Mouse (Mus musculus): ENCODE measurements around the gene Rasgef1b. TPM values are rescaled to one million over a fixed set of nuclear protein-coding genes. Genes with fewer than 3 reads are reported as not detected.

Gene Rasgef1b
- polyA plus RNA-seq, 1 experiment from 2014 or later = 16.3 TPM

GRCm38 (mm10) chr5:99334017-99334416 is 394.8 kb downstream of the Rasgef1b start:
- Histone ChIP-seq H3K4me2 (no peak overlapping the region), H3K4me3 (no peak overlapping the region), H3K27me3 (no peaks in the 10 kb centered on the region), H3K9me3 (no peaks in the 10 kb centered on the region), H3K27ac (no peak overlapping the region), H3K36me3 (no peaks in the 10 kb centered on the region), H3K4me1 (peaks cover 2% of the 10 kb centered on the region; the same call in 1 of the 2 replicates), H3K9ac (no peak overlapping the region)
- no peak for ATAC-seq (ENCODE audit: borderline replicate concordance, extremely low read depth, low FRiP score, low TSS enrichment)
- 72% methylated on average over 5 of the region's 5 CpGs for WGBS

GRCm38 (mm10) chr5:99332021-99332420 is 396.8 kb downstream of the Rasgef1b start:
- H3K4me3 ChIP-seq = no peak overlapping the region
- no peak overlapping the region for H3K9ac ChIP-seq
- no peak for ATAC-seq (ENCODE audit: borderline replicate concordance, extremely low read depth, low FRiP score, low TSS enrichment)
- H3K4me1 ChIP-seq = peaks cover 4% of the 10 kb centered on the region; the same call in 1 of the 2 replicates
- H3K27me3 ChIP-seq = no peaks in the 10 kb centered on the region
- WGBS = 83% methylated on average over 2 of the region's 2 CpGs
- no peak overlapping the region for H3K27ac ChIP-seq
- no peaks in the 10 kb centered on the region for H3K36me3 ChIP-seq
- H3K9me3 ChIP-seq = no peaks in the 10 kb centered on the region
- H3K4me2 ChIP-seq = no peak overlapping the region

GRCm38 (mm10) chr5:99329065-99329464 is 399.8 kb downstream of the Rasgef1b start:
- H3K4me1 ChIP-seq = peaks cover 4% of the 10 kb centered on the region; the same call in 1 of the 2 replicates
- no peak for ATAC-seq (ENCODE audit: borderline replicate concordance, extremely low read depth, low FRiP score, low TSS enrichment)
- no peaks in the 10 kb centered on the region for H3K27me3 ChIP-seq
- no peak overlapping the region for H3K4me2 ChIP-seq
- no peak overlapping the region for H3K27ac ChIP-seq
- no peak overlapping the region for H3K9ac ChIP-seq
- H3K36me3 ChIP-seq = no peaks in the 10 kb centered on the region
- H3K4me3 ChIP-seq = no peak overlapping the region
- WGBS = 40% methylated on average over 6 of the region's 6 CpGs
- H3K9me3 ChIP-seq = no peaks in the 10 kb centered on the region

GRCm38 (mm10) chr5:99327019-99327418 is 401.8 kb downstream of the Rasgef1b start:
- H3K9me3 ChIP-seq = no peaks in the 10 kb centered on the region
- H3K4me2 ChIP-seq = no peak overlapping the region
- no peak overlapping the region for H3K9ac ChIP-seq
- H3K36me3 ChIP-seq = no peaks in the 10 kb centered on the region
- H3K27me3 ChIP-seq = no peaks in the 10 kb centered on the region
- peaks cover 4% of the 10 kb centered on the region; the same call in 1 of the 2 replicates for H3K4me1 ChIP-seq
- ATAC-seq (ENCODE audit: borderline replicate concordance, extremely low read depth, low FRiP score, low TSS enrichment) = no peak
- H3K4me3 ChIP-seq = no peak overlapping the region
- no peak overlapping the region for H3K27ac ChIP-seq
- 78% methylated on average over 2 of the region's 2 CpGs for WGBS

- Histone ChIP-seq H3K9me3 (no peaks in the 10 kb centered on the region), H3K4me2 (no peak overlapping the region), H3K27me3 (no peaks in the 10 kb centered on the region), H3K36me3 (no peaks in the 10 kb centered on the region), H3K4me1 (peaks cover 4% of the 10 kb centered on the region; the same call in 1 of the 2 replicates), H3K27ac (no peak overlapping the region), H3K4me3 (no peak overlapping the region), H3K9ac (no peak overlapping the region)
- ATAC-seq (ENCODE audit: borderline replicate concordance, extremely low read depth, low FRiP score, low TSS enrichment) = no peak
Observed at GRCm38 (mm10) chr5:99325301-99325700, 403.6 kb downstream of the Rasgef1b start.

GRCm38 (mm10) chr5:99320783-99321182 is 408.1 kb downstream of the Rasgef1b start:
- 64% methylated on average over 4 of the region's 4 CpGs for WGBS
- ATAC-seq (ENCODE audit: borderline replicate concordance, extremely low read depth, low FRiP score, low TSS enrichment) = no peak

GRCm38 (mm10) chr5:99297939-99298338 is 430.9 kb downstream of the Rasgef1b start:
- Histone ChIP-seq H3K9me3 (no peaks in the 10 kb centered on the region), H3K4me2 (no peak overlapping the region), H3K27ac (no peak overlapping the region), H3K36me3 (no peaks in the 10 kb centered on the region), H3K4me3 (no peak overlapping the region), H3K9ac (no peak overlapping the region), H3K4me1 (no peaks in the 10 kb centered on the region), H3K27me3 (no peaks in the 10 kb centered on the region)
- 51% methylated on average over 4 of the region's 4 CpGs for WGBS
- no peak for ATAC-seq (ENCODE audit: borderline replicate concordance, extremely low read depth, low FRiP score, low TSS enrichment)

More at GRCm38 (mm10) chr5:99320783-99321182, 408.1 kb downstream of the Rasgef1b start:
- H3K4me2 ChIP-seq = no peak overlapping the region
- H3K9ac ChIP-seq = no peak overlapping the region
- no peaks in the 10 kb centered on the region for H3K27me3 ChIP-seq
- no peak overlapping the region for H3K27ac ChIP-seq
- H3K4me3 ChIP-seq = no peak overlapping the region
- H3K9me3 ChIP-seq = no peaks in the 10 kb centered on the region
- peaks cover 5% of the 10 kb centered on the region; the same call in 1 of the 2 replicates for H3K4me1 ChIP-seq
- H3K36me3 ChIP-seq = no peaks in the 10 kb centered on the region

GRCm38 (mm10) chr5:99296348-99296747 is 432.5 kb downstream of the Rasgef1b start:
- no peaks in the 10 kb centered on the region for H3K9me3 ChIP-seq
- H3K4me1 ChIP-seq = no peaks in the 10 kb centered on the region
- no peak overlapping the region for H3K4me3 ChIP-seq
- no peaks in the 10 kb centered on the region for H3K27me3 ChIP-seq
- WGBS = 84% methylated on average over 2 of the region's 2 CpGs
- no peak overlapping the region for H3K9ac ChIP-seq
- no peak overlapping the region for H3K4me2 ChIP-seq
- no peaks in the 10 kb centered on the region for H3K36me3 ChIP-seq
- H3K27ac ChIP-seq = no peak overlapping the region
- no peak for ATAC-seq (ENCODE audit: borderline replicate concordance, extremely low read depth, low FRiP score, low TSS enrichment)

- Histone ChIP-seq H3K9ac (no peak overlapping the region), H3K9me3 (no peaks in the 10 kb centered on the region), H3K4me2 (no peak overlapping the region), H3K27ac (no peak overlapping the region), H3K27me3 (no peaks in the 10 kb centered on the region), H3K36me3 (no peaks in the 10 kb centered on the region), H3K4me3 (no peak overlapping the region), H3K4me1 (no peaks in the 10 kb centered on the region)
- ATAC-seq (ENCODE audit: borderline replicate concordance, extremely low read depth, low FRiP score, low TSS enrichment) = no peak
- WGBS = 75% methylated on average over 10 of the region's 10 CpGs
Observed at GRCm38 (mm10) chr5:99292287-99292851, 436.5 kb downstream of the Rasgef1b start.

- no peak overlapping the region for H3K9ac ChIP-seq
- H3K4me1 ChIP-seq = no peaks in the 10 kb centered on the region
- WGBS = 71% methylated on average over 12 of the region's 12 CpGs
- no peak overlapping the region for H3K4me2 ChIP-seq
- no peaks in the 10 kb centered on the region for H3K36me3 ChIP-seq
- no peak for ATAC-seq (ENCODE audit: borderline replicate concordance, extremely low read depth, low FRiP score, low TSS enrichment)
- H3K4me3 ChIP-seq = no peak overlapping the region
- H3K27ac ChIP-seq = no peak overlapping the region
- H3K27me3 ChIP-seq = no peaks in the 10 kb centered on the region
- H3K9me3 ChIP-seq = no peaks in the 10 kb centered on the region
Observed at GRCm38 (mm10) chr5:99291084-99291830, 437.6 kb downstream of the Rasgef1b start.

- ATAC-seq (ENCODE audit: borderline replicate concordance, extremely low read depth, low FRiP score, low TSS enrichment) = no peak
Observed at GRCm38 (mm10) chr5:99288262-99288661, 440.6 kb downstream of the Rasgef1b start.

GRCm38 (mm10) chr5:99287647-99288185 is 441.1 kb downstream of the Rasgef1b start:
- 80% methylated on average over 6 of the region's 6 CpGs for WGBS
- Histone ChIP-seq H3K4me2 (no peak overlapping the region), H3K9me3 (no peaks in the 10 kb centered on the region), H3K4me3 (no peak overlapping the region), H3K36me3 (no peaks in the 10 kb centered on the region), H3K9ac (no peak overlapping the region), H3K27me3 (no peaks in the 10 kb centered on the region), H3K27ac (no peak overlapping the region), H3K4me1 (peaks cover 7% of the 10 kb centered on the region; the same call in 1 of the 2 replicates)
- no peak; the same call in 1 of the 2 replicates for ATAC-seq (ENCODE audit: borderline replicate concordance, extremely low read depth, low FRiP score, low TSS enrichment)

More at GRCm38 (mm10) chr5:99288262-99288661, 440.6 kb downstream of the Rasgef1b start:
- peaks cover 7% of the 10 kb centered on the region; the same call in 1 of the 2 replicates for H3K4me1 ChIP-seq
- H3K4me3 ChIP-seq = no peak overlapping the region
- no peak overlapping the region for H3K27ac ChIP-seq
- H3K36me3 ChIP-seq = no peaks in the 10 kb centered on the region
- no peak overlapping the region for H3K4me2 ChIP-seq
- no peaks in the 10 kb centered on the region for H3K27me3 ChIP-seq
- WGBS = 72% methylated on average over 4 of the region's 4 CpGs
- H3K9me3 ChIP-seq = no peaks in the 10 kb centered on the region
- no peak overlapping the region for H3K9ac ChIP-seq
